Mouse (Mus musculus): ENCODE results near the gene 4930433I11Rik.
"Not testable (repeated sequence)": the region's sequence is repeated elsewhere in the genome, so short reads cannot be mapped to it uniquely, and the experiment has no call there.

The 4930433I11Rik gene

DNA sequence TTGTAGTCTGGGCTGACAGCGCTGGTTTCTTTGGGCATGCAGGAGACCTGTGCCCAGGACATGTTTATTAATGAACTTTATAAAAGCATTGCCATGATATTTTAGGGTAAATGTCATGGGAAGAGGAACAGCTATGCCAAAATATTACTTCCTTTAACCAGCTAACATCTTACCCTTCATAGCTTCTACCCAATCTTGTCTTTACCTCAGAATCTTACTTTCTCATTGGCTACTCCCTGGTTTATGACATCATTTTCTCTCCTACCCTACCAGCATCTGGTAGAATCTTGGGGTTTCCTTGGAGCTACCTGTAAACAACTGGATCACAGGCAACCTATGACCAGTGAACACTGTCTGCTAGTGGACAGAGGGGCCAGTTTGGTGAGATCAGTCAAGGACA lies at the start of gene 4930433I11Rik:
TSS of gene 4930433I11Rik (plus strand) at position 301 of the 400 bp plus-strand sequence.
- DNase-seq: no peak

DNA sequence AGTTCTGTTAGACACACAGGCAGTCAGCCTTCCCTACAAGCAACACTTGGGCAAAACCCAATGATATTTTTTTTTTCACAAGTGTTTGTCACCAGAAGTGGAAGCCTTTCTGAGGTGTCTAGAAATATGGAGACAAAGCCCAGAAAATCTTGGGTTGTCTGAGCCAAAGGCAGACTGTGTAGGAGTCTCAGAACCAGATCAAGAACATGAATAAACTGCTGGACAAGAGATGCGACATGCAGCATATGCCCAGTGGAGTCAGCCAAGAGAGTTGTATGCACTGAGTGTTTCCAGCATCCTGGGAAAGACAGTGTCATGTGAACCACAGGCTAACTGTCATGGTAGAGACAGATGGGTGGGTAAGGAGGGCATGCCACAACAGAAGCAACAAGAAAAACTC lies 48.0 kb upstream of the 4930433I11Rik start:
- no peak for DNase-seq

DNA sequence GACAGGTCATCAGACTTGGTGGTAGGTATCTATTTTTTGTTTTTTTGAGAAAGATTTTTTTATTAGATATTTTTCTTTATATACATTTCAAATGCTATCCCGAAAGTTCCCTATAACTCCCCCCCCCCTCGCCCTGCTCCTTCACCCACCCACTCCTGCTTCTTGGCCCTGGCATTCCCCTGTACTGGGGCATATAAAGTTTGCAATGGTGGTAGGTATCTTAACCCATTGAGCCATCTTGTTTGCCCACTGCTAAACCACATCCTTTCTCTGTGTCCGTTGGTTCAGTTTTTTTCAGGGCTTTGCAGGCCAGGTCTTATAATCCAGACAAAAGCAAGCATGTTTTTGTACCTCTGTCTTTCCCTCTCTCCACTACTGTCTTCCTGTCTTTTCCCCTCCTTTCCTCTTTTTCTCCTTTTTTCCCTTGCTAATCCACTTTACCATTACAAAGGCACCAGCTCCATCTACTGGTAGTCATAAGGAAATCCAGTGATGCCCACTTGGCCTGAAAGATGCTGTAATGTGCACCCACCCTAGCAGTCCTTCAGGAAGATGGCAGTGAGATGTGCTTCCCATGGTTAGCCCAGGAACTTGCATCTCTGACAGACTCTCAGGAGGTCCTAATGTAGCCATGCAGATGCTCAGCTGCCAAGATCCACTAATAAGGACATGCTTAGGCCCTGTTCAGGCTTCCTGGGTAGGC lies 45.0 kb upstream of the 4930433I11Rik start:
- no peak for DNase-seq

DNA sequence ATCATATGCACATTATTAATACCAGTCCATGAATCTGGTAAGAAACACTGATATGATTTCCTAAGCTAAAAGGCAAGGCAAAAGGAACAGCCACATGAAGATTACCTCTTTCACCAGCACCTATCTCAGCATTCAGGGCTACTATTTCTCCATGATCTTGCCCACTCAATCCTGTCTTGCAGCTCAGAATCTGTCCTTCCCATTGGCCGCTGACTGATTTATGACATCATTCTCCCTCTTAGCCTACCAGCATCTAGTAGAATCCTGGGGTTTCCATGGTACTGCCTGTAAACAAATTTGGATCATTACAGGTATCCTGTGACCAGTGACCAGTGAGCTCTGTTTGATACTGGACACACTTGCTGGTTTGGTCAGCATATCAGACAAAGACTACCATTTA lies 45.1 kb downstream of the 4930433I11Rik start, which contains the start of gene Gm4884:
TSS of gene Gm4884 (plus strand) at position 301 of the 400 bp plus-strand sequence.
- DNase-seq: not testable (repeated sequence)

DNA sequence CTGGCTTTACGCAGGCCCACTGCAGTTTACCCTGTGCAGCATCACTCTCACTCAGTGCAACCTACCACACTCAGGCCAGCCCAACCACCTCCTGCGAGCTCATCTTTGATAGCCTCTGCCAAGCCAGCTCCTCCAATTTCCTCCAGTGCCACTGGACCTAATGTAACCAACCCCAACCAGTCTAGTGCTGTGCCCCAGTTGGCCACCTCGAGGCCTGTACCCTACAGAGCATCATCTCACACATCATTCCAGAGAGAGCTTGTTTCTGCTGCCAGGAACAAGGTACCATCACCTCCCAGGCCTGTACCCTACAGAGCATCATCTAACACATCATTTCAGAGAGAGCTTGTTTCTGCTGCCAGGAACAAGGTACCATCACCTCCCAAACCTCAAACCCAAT lies 56.7 kb downstream of the 4930433I11Rik start:
- not testable (repeated sequence) for DNase-seq

Measured in lung, postnatal 14 days (tissue).